Mouse (Mus musculus) myocyte (in vitro differentiated cells): ENCODE measurements around the gene Taz.

Experiments
- MAX ChIP-seq: IDR thresholded peaks from one replicate; pipeline ENCODE4 v1.6.1; 2011; ENCODE audit warnings: low read depth, mild to moderate bottlenecking, control low read depth
- MYOG ChIP-seq, 3 experiments: IDR thresholded peaks; one replicate each; pipeline ENCODE4 v1.6.1; 2011; ENCODE audit warnings: control low read depth in 2 of 3, low read depth in 2 of 3, mild to moderate bottlenecking in 2 of 3; ENCODE audit not compliant: insufficient read length in 2 of 3, control insufficient read depth in 1 of 3, insufficient read depth in 1 of 3
- POLR2A ChIP-seq: IDR thresholded peaks from one replicate; pipeline ENCODE4 v1.6.1; 2011; ENCODE audit warnings: low read depth, mild to moderate bottlenecking, control low read depth, moderate library complexity; ENCODE audit not compliant: insufficient read length
- POLR2AphosphoS2 ChIP-seq: IDR thresholded peaks from one replicate; pipeline ENCODE4 v1.6.1; 2011; ENCODE audit warnings: low read depth, control low read depth; ENCODE audit not compliant: insufficient read length
- SRF ChIP-seq: IDR thresholded peaks from one replicate; pipeline ENCODE4 v1.6.1; 2011; ENCODE audit warnings: low read depth; ENCODE audit not compliant: control insufficient read depth, insufficient read length

GRCm38 (mm10) chrX:74328725-74329161, 47.0 kb downstream of the Taz start, which contains the start of gene Plxna3:
- TF ChIP-seq POLR2A (no peak), MYOG (IDR thresholded peaks at IDR 0.05; ENCODE audit: control insufficient read depth in 1 of 3, insufficient read depth in 1 of 3, insufficient read length in 2 of 3, low read depth in 2 of 3) (no peak), POLR2AphosphoS2 (no peak), MAX (no peak), SRF (no peak)
